Mouse (Mus musculus) hindbrain, embryonic 13.5 days (tissue): Measurements from ENCODE around the gene Pmvk. TPM values are rescaled to one million over a fixed set of nuclear protein-coding genes. Genes with fewer than 3 reads are reported as not detected.

ENCODE experiments used
- ATAC-seq: fragments of 200-750 bp; cut with Nextera tagmentation; 2 replicates; pipeline ENCODE4 v1.8.0; 2017; ENCODE audit warnings: moderate TSS enrichment; ENCODE audit not compliant: low FRiP score
- H3K27ac ChIP-seq: fragments of 300-500 bp; sonication (generic); 2 replicates; pipeline ENCODE4 v1.5.1; 2015; ENCODE audit warnings: inconsistent platforms, mild to moderate bottlenecking, moderate library complexity
- H3K27me3 ChIP-seq: fragments of 300-500 bp; sonication (generic); 2 replicates; pipeline ENCODE4 v1.6.1; 2015; ENCODE audit warnings: mild to moderate bottlenecking, inconsistent platforms
- H3K36me3 ChIP-seq: fragments of 300-500 bp; sonication (generic); 2 replicates; pipeline ENCODE4 v1.6.1; 2015; ENCODE audit warnings: mild to moderate bottlenecking, inconsistent platforms
- H3K4me1 ChIP-seq: fragments of 300-500 bp; sonication (generic); replicated peaks from 2 replicates; pipeline ENCODE4 v1.6.1; 2015; ENCODE audit warnings: inconsistent platforms
- H3K4me2 ChIP-seq: fragments of 300-500 bp; sonication (generic); 2 replicates; pipeline ENCODE4 v1.6.1; 2015; ENCODE audit warnings: inconsistent platforms, mild to moderate bottlenecking, moderate library complexity
- H3K4me3 ChIP-seq: fragments of 300-500 bp; sonication (generic); 2 replicates; pipeline ENCODE4 v1.5.1; 2015; ENCODE audit warnings: mild to moderate bottlenecking, inconsistent platforms
- H3K9ac ChIP-seq: fragments of 300-500 bp; sonication (generic); 2 replicates; pipeline ENCODE4 v1.6.1; 2015; ENCODE audit warnings: mild to moderate bottlenecking, inconsistent platforms
- H3K9me3 ChIP-seq: fragments of 300-500 bp; sonication (generic); 2 replicates; pipeline ENCODE4 v1.6.1; 2016; ENCODE audit warnings: inconsistent platforms
- WGBS: fragments of 180-500 bp; shearing (Covaris S2); methylation state at CpG from one replicate; pipeline ENCODE4 v1.1.7; 2015; 5-methylcytosine and 5-hydroxymethylcytosine counted together
- polyA plus RNA-seq: library from polyadenylated mRNA; unstranded; fragments of >200 nt; fragmentation: Nextera tagmentation; extraction: Ambion mirVana; gene quantifications from 2 replicates; pipeline ENCODE4 v1.2.1, GENCODE M21; 2015

Pmvk gene
- polyA plus RNA-seq, 1 experiment from 2014 or later, result 101 TPM

DNA sequence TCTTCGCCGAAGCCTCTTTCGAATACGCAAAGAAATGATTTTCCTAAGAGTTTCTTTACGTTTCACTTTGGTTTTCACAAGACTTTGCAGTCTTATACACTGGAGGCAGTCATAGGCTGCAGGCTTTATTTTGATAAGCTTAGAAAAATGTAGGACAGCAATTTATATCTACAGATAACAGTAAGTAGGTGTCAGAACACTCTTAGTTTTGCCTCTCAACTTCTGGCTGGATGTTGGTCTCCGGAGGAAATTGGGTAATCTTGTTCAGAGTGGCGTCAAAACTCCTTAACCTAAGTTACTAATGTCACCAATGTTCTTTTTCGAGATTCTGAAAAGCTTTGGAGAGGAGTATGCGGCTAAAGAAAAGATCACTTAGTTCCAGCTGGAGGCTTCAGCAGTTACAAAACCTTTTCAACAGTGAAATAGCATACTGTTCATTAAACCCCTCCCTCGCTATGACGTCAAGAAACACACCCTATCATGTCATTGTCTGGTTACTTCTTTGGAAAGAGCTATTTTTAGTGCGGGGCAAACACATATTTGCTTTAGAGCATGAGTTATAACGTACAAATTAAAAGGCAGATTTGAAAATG is 4.1 kb downstream of the Pmvk start:
- ATAC-seq, result peak; percentile 23

DNA sequence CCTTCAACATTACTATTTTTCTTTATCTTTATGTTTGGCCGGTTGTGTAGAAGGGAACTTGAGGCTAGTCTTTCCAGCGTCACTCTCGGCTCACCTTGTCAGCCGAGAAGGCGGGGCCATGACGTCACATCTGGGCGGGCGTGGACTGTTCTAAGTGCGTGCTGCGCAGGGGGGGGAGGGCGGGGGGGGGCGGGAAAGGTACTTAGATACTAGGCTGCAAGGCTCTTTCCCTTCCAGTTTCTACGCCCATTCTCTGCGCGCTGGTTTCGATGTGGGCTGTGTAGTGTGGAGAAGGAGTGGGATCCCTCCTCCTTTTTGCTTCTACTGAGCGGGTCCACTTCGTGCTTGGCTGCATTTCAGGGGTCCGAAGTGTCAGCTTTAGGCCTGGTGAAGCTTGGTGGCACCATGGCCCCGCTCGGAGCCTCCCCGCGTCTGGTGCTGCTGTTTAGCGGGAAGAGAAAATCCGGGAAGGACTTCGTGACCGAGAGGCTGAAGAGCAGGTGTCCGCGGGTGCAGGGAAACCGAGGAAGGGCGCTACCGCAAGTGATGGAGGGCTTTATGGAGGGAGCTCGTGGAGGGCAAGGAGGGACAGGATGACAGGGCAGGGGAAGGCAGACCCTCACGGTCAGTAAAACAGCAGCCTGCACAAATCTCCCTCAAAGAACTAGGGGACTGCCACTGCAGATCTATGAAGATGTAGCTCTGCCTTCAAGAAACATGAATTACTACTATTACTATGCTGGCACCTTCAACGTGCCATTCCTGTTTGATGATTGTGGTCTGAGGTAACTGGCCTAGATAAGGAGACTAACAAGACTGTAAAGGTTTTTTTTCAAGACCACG is 4.8 kb downstream of the Pmvk start:
- Histone ChIP-seq H3K36me3 (peaks cover 19% of the 10 kb centered on the region), H3K4me2 (peak overlapping the region; percentile 71), H3K9ac (peak overlapping the region; percentile 85), H3K27me3 (no peaks in the 10 kb centered on the region), H3K4me3 (peak overlapping the region; percentile 60), H3K4me1 (peaks cover 26% of the 10 kb centered on the region), H3K9me3 (no peaks in the 10 kb centered on the region), H3K27ac (peak overlapping the region; percentile 92)
- WGBS, result 2% methylated on average over 34 of the region's 36 CpGs
- ATAC-seq, result peak; percentile 92

More for the DNA sequence above, 4.1 kb downstream of the Pmvk start:
- 46% methylated on average over 13 of the region's 13 CpGs for WGBS
- Histone ChIP-seq H3K27me3 (no peaks in the 10 kb centered on the region), H3K4me1 (peaks cover 26% of the 10 kb centered on the region), H3K4me3 (peak overlapping the region; percentile 60), H3K36me3 (peaks cover 16% of the 10 kb centered on the region), H3K27ac (peak overlapping the region; percentile 92), H3K9ac (no peak overlapping the region), H3K4me2 (peak overlapping the region; percentile 71), H3K9me3 (no peaks in the 10 kb centered on the region)

GRCm38 (mm10) chr3:89468268-89468667 is 13.9 kb downstream of the Pmvk start:
- H3K27me3 ChIP-seq, result no peaks in the 10 kb centered on the region
- H3K4me3 ChIP-seq, result no peak overlapping the region
- ATAC-seq, result no peak
- H3K4me1 ChIP-seq, result no peaks in the 10 kb centered on the region
- H3K27ac ChIP-seq, result no peak overlapping the region
- peaks cover 50% of the 10 kb centered on the region for H3K36me3 ChIP-seq
- H3K9ac ChIP-seq, result no peak overlapping the region
- no peak overlapping the region for H3K4me2 ChIP-seq
- H3K9me3 ChIP-seq, result no peaks in the 10 kb centered on the region
- 44% methylated on average over 4 of the region's 4 CpGs for WGBS

DNA sequence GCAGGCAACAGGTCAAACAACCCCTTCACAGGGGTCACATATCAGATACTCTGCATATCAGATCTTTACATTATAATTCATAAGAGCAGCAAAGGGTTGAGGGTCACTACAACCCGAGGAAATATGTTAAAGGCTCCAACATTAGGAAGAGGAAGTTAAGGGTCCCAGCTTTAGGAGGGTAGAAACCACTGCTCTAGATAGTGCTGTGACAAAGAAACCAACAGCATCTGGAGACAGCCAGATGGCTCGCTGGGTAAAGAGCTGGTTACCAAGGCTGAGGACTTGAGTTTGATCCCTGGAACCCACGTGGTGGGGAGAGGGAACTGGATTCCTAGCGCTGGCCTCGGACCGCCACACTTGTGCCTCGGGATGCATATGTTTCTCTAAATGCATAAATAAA is 17.9 kb downstream of the Pmvk start:
- Histone ChIP-seq H3K9ac (no peak overlapping the region), H3K27me3 (no peaks in the 10 kb centered on the region), H3K27ac (no peak overlapping the region), H3K9me3 (no peaks in the 10 kb centered on the region), H3K4me2 (no peak overlapping the region), H3K4me1 (no peaks in the 10 kb centered on the region), H3K4me3 (no peak overlapping the region), H3K36me3 (peaks cover 36% of the 10 kb centered on the region)
- 83% methylated on average over 7 of the region's 7 CpGs for WGBS
- no peak for ATAC-seq

DNA sequence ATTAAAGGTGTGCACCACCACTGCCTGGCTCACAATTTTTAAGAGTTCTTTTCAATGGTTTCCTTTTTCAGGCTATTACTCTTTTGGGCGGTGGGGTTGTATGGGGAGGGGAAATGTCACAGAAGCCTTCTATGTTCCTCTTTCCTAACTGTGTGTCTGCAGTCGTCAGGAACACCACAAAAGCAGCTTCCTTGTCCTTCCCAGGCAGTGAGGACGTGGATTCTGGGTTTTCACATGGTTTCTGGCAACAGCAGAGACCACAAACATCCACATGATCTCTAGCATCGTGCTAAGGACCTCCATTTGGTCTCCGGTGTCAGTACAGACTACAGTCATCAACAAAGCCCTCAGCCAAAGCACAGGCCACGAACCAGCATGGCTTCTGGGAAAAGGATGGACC is 19.5 kb downstream of the Pmvk start:
- H3K9ac ChIP-seq, result no peak overlapping the region
- WGBS, result 78% methylated on average over 6 of the region's 6 CpGs
- no peaks in the 10 kb centered on the region for H3K4me1 ChIP-seq
- H3K27me3 ChIP-seq, result no peaks in the 10 kb centered on the region
- no peak overlapping the region for H3K4me2 ChIP-seq
- no peak overlapping the region for H3K27ac ChIP-seq
- no peaks in the 10 kb centered on the region for H3K9me3 ChIP-seq
- no peak overlapping the region for H3K4me3 ChIP-seq
- no peak for ATAC-seq
- peaks cover 20% of the 10 kb centered on the region for H3K36me3 ChIP-seq

- Histone ChIP-seq H3K9me3 (no peaks in the 10 kb centered on the region), H3K9ac (no peak overlapping the region), H3K36me3 (no peaks in the 10 kb centered on the region), H3K4me1 (no peaks in the 10 kb centered on the region), H3K4me3 (no peak overlapping the region), H3K4me2 (no peak overlapping the region), H3K27me3 (no peaks in the 10 kb centered on the region), H3K27ac (no peak overlapping the region)
- WGBS, result 84% methylated on average over 6 of the region's 6 CpGs
- no peak for ATAC-seq
Measured at GRCm38 (mm10) chr3:89479055-89479454, 24.7 kb downstream of the Pmvk start.

DNA sequence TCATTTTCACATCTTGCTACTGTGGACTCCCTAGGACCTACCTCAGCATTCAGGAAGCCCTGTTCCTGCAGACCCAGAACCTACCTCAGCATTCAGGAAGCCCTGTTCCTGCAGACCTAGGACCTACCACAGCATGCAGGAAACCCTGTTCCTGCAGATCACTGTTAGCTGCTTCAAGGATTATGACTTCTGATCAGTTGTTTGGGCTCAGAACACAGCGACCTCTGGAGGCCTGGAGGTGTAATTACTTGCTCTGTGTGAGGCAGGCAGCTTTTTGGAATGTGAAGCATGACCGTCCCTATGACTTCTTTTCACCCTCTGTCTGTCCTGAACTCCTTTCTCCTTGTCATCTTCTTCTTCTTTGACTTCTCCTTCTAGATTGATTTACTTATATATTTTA is 27.1 kb downstream of the Pmvk start:
- no peaks in the 10 kb centered on the region for H3K36me3 ChIP-seq
- H3K27me3 ChIP-seq, result peaks cover 11% of the 10 kb centered on the region; the same call in 1 of the 2 replicates
- H3K27ac ChIP-seq, result no peak overlapping the region
- ATAC-seq, result no peak
- no peak overlapping the region for H3K9ac ChIP-seq
- no peak overlapping the region for H3K4me2 ChIP-seq
- WGBS, result 53% methylated on average over 2 of the region's 2 CpGs
- H3K9me3 ChIP-seq, result no peaks in the 10 kb centered on the region
- no peaks in the 10 kb centered on the region for H3K4me1 ChIP-seq
- H3K4me3 ChIP-seq, result no peak overlapping the region

GRCm38 (mm10) chr3:89482249-89482648 is 27.9 kb downstream of the Pmvk start:
- no peak overlapping the region for H3K9ac ChIP-seq
- no peaks in the 10 kb centered on the region for H3K36me3 ChIP-seq
- H3K27ac ChIP-seq, result no peak overlapping the region
- peaks cover 13% of the 10 kb centered on the region; the same call in 1 of the 2 replicates for H3K27me3 ChIP-seq
- H3K4me3 ChIP-seq, result no peak overlapping the region
- H3K9me3 ChIP-seq, result no peaks in the 10 kb centered on the region
- no peaks in the 10 kb centered on the region for H3K4me1 ChIP-seq
- 94% methylated on average over 5 of the region's 5 CpGs for WGBS
- no peak overlapping the region for H3K4me2 ChIP-seq
- ATAC-seq, result no peak

- Histone ChIP-seq H3K27ac (no peak overlapping the region), H3K9ac (no peak overlapping the region), H3K27me3 (peaks cover 21% of the 10 kb centered on the region; the same call in 1 of the 2 replicates), H3K9me3 (no peaks in the 10 kb centered on the region), H3K4me2 (no peak overlapping the region), H3K4me3 (no peak overlapping the region), H3K36me3 (no peaks in the 10 kb centered on the region), H3K4me1 (no peaks in the 10 kb centered on the region)
- ATAC-seq, result peak; percentile 69; the same call in 1 of the 2 replicates
- 22% methylated on average over 24 of the region's 24 CpGs for WGBS
Measured at GRCm38 (mm10) chr3:89484766-89485524, 30.6 kb downstream of the Pmvk start.

GRCm38 (mm10) chr3:89486111-89486510 is 31.8 kb downstream of the Pmvk start:
- peaks cover 21% of the 10 kb centered on the region; the same call in 1 of the 2 replicates for H3K27me3 ChIP-seq
- no peaks in the 10 kb centered on the region for H3K36me3 ChIP-seq
- H3K9ac ChIP-seq, result no peak overlapping the region
- H3K4me3 ChIP-seq, result no peak overlapping the region
- H3K4me2 ChIP-seq, result no peak overlapping the region
- no peaks in the 10 kb centered on the region for H3K4me1 ChIP-seq
- H3K9me3 ChIP-seq, result no peaks in the 10 kb centered on the region
- H3K27ac ChIP-seq, result no peak overlapping the region
- no peak for ATAC-seq
- WGBS, result 86% methylated on average over 8 of the region's 8 CpGs

GRCm38 (mm10) chr3:89486916-89487702 is 32.8 kb downstream of the Pmvk start:
- peaks cover 21% of the 10 kb centered on the region; the same call in 1 of the 2 replicates for H3K27me3 ChIP-seq
- no peak overlapping the region for H3K4me2 ChIP-seq
- H3K9me3 ChIP-seq, result no peaks in the 10 kb centered on the region
- no peak for ATAC-seq
- 62% methylated on average over 20 of the region's 20 CpGs for WGBS
- H3K4me1 ChIP-seq, result no peaks in the 10 kb centered on the region
- H3K4me3 ChIP-seq, result no peak overlapping the region
- no peaks in the 10 kb centered on the region for H3K36me3 ChIP-seq
- H3K27ac ChIP-seq, result no peak overlapping the region
- H3K9ac ChIP-seq, result no peak overlapping the region; the same call in 1 of the 2 replicates
